Mouse (Mus musculus) thymus, postnatal 4 days (tissue): ENCODE results near the gene Nek5.

Source experiments
- DNase-seq: peaks from one replicate; pipeline ENCODE4 v3.0.0; 2021

The Nek5 gene

GRCm38 (mm10) chr8:22079313-22080007 lies 45.4 kb downstream of the Nek5 start:
- no peak for DNase-seq

DNA sequence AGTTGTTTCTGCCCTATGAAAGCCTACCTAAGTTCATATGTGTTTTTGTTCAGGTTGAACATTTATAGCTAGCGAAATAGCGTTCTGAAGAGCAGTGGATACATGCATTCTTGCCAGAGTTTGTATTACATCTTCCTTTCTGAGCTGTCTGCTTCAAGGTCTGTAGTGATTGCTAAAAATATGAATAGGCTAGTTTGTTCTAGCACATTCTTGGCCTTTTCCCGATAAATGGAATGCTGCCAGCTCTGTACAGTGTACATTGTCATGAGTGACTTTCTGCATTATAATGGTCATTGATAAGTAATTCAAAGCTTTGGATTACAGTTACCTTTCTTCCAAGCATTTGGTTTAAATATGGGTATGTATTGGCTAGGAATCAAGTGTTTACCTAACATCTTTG lies 63.7 kb downstream of the Nek5 start:
- DNase-seq: no peak

- peak; percentile 97 for DNase-seq
These were observed 64.4 kb downstream of the Nek5 start, which contains the start of gene Alg11 for GRCm38 (mm10) chr8:22060446-22060889. TSS of gene Alg11 (plus strand) at chr8:22060721.

DNA sequence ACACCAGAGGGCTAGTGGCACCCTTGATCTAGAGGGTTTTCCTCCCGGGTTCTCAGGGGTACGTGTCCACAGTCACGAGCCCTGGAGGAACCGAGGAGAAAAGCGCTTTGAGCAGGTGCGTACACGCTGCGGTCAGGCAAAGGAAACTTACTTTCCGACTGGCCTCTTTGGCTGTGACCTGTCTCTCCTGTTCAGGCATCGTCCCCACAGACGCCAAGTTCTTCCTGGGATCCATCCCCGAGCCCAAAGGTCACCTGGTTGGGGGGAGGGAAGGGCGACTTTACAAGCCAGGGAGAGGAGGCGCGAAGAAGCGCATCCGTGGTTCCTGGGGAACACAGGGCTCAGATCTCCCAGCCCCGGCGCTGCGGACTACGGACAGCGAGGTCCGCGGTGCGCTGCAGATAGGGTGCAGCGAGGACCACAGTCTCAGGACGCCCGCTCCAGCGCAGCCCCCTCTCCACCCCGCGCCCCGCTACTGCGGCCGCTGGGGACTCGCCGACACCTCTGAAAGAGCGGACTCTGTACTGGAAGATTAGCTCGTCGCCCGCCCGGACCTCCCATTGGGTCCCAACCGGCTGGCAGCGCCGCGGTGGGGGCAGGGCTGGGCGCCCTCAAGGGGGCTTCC lies 64.9 kb downstream of the Nek5 start, which contains the start of gene Atp7b:
TSS of gene Atp7b (minus strand) at position 485 of the 625 bp plus-strand sequence.
- DNase-seq: no peak

DNA sequence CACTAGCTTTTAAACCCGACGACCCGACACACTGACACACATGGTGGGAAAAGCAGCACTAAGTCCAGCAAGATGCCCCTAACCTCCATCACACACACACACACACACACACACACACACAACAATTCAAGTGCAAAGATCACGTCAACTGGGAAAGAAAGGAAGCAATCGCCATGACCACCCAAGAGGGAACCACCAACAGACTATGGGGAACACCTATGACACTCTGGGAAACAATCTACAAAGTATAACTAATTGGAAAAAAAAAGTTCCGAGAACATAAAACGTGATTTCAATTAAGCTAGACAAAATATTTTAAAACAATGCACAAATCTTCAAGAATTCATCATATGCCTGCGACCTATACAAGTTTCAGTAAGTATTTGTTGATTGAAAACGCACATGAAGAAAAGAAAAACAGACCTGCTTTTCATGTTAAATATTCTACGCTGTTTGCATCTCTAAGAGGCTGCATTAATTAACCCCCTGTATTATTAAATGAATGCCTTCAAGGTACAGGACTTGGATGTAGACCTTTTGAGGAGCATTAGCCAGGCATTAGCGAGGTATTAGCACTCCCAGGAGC lies 65.6 kb downstream of the Nek5 start:
- no peak for DNase-seq

DNA sequence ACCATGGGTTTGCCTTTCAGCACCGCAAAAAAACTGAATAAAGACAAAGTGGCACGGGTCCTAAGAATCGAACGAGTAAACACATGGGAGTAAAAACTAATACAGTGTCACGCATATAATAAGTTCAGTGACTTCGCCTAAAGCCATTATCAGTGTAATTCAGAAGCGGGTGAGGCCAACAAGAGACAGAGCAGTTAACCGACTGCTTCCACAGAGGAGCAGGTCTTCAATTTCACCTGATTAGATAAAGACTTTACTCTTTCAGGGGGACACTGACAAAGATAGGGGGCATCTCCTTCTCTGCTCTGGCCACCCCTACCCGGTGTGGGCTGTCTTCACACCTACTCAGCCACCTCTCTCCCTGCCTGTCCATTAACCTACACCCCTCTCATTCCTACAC lies 66.5 kb downstream of the Nek5 start:
- no peak for DNase-seq

GRCm38 (mm10) chr8:22056850-22057249 lies 68.0 kb downstream of the Nek5 start:
- no peak for DNase-seq

DNA sequence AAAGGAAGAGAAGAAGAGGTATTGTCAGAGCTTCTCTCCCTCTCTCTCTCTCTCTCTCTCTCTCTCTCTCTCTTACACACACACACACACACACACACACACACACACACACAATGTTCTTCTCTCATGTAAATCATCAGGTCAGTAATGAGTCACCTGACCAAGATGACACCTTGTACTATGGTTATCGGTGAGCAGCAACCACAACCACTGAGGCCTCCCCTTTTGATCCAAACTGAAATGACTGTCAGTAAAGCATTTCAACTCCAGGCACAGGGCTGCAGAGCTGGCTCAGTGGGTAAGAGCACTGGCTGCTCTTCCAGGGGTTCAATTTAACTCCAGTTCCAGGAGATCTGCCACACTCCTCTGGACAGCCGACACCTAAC lies 69.4 kb downstream of the Nek5 start:
- DNase-seq: no peak

- DNase-seq: no peak
These were observed 70.0 kb downstream of the Nek5 start for GRCm38 (mm10) chr8:22054674-22055491.

DNA sequence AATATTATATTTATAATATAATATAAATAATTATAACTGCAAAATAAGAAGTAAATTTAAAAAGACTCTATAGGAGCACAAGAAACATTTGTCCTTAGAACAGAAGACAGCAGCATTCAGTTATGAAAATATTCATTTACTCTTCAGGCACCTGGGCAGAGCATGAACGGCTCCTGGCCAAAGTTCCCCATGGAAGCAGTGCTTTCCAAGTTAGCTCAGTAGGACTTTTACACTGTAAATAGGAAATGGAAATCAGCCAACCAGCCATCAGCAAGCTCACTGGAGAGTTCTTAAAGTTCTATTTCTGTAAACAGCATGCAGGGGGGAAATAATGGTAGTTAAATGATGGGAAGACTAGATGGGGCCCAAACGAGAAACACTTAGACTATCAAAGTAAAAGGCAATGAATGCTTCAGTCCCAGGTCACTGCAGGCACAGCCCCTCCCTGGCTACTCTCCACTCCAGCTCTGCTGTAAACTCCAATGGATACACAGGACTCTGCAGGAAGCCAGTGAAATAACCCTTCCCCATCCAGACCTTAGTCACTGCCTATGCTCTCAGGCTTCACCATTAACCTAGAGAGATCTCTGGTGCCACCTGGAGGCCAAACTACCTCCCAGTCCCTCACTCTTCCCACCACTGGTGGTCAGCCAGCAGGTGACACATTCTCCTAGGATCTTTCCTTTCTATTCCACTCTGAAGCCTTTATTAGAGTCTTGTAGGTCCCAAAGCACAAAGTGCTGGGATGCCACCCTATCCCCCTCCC lies 77.0 kb downstream of the Nek5 start:
- DNase-seq: peak; percentile 73

DNA sequence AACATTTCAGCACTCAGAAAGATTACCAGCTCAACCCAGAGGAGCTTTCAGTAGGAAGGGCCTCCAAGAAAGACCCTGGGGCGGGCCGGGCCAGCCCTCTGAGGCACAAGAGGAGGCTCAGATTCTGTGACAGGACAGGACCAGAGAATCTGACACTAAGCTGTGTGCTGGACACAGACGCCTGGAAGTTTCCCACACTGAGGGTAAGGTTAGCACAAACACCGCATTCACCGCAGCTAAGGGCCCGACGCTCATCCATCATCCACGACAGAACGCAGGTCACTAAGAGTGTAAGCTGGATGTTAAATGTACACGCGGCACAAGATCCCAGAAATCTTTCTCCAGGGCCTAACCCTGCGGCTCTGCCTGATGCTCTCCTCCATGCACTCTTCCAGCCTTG lies 81.1 kb downstream of the Nek5 start:
- DNase-seq: no peak

GRCm38 (mm10) chr8:22042515-22042914 lies 82.3 kb downstream of the Nek5 start:
- DNase-seq: no peak

GRCm38 (mm10) chr8:22040153-22040509 lies 84.7 kb downstream of the Nek5 start:
- no peak for DNase-seq

DNA sequence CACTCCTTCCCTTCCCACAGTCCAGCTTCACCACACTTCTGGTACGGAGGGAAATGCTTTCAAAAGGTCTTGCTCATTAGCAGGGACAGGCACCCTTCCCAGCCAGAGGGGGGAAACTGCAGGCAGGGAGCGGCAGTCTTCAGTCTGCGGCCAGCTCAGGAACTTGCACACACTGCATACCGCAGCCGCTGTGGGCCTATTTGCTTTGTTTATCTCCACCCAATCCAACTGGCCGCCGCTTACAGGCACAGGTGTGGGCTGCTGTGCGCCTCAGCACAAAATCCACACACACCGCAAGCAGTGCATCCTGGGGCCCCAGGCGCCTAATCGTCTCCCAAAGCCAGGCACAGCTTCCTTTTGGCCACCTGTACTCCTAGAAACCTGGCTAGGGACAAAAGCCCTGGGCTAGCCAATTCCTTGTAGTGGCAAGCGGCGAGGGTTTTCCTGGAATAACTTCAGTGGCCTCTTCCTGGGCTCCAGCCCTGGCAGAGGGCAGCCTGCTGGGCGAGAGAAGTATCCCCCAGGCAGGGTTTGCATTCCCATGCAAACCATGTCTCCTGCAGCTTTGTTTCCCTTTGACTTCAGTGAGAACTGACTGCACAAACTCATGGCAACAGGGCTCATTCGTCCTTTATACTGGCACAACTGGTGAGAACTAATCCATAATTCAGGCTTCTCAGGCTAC lies 85.2 kb downstream of the Nek5 start:
- DNase-seq: no peak

DNA sequence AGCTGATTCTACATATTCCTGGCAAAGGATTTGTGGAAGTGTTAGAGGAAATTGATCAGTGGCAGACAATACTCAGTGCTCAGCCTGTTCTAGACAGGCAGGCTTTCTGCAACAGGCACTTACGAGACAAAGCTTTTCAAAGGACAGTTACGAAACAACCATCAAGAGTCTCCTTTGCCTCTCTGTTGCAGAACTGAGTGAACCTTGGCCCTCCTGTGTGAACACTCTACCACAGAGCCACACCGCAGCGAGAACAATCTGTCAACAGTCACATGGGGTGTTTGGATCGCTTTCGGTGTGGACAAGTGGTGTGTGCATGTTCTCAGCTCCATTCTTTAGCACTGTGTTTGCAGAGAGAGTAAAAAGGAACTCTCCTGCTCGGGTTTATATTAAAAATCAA lies 87.8 kb downstream of the Nek5 start:
- no peak for DNase-seq

GRCm38 (mm10) chr8:22036137-22036536 lies 88.7 kb downstream of the Nek5 start:
- DNase-seq: no peak

DNA sequence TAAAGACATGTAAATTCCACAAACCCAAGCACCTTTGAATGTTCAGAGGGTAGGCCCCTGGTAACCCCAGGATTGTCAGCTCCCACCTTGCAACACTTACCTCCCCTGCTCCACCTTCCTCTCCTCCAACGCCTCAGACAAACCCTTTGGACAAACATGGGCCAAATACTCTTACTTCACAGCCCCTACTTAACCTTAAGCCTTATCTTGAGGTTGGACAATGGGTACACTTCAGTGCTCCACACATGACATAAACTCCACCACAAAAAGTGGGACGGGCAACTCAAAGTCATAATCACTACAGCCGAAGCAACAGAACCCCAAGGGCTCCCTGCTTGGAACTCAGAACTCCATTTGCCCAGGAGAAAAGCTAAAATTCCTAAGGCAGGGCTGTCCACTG lies 93.9 kb downstream of the Nek5 start:
- DNase-seq: no peak

GRCm38 (mm10) chr8:22028973-22029372 lies 95.9 kb downstream of the Nek5 start:
- peak; percentile 35 for DNase-seq

- DNase-seq: no peak
These were observed 99.6 kb downstream of the Nek5 start for GRCm38 (mm10) chr8:22025241-22025640.
